Mouse (Mus musculus) heart, embryonic 13.5 days (tissue): ENCODE data around the gene Ugt1a6b. TPM values are rescaled to one million over a fixed set of nuclear protein-coding genes. Genes with fewer than 3 reads are reported as not detected.
"Not testable (repeated sequence)": the region's sequence is repeated elsewhere in the genome, so short reads cannot be mapped to it uniquely, and the experiment has no call there.

Source experiments
- ATAC-seq: fragments of 200-750 bp; cut with Nextera tagmentation; 2 replicates; pipeline ENCODE4 v1.8.0; 2017; ENCODE audit warnings: moderate TSS enrichment; ENCODE audit not compliant: insufficient number of reproducible peaks, low FRiP score, low TSS enrichment; ENCODE audit errors: extremely low read depth
- H3K27ac ChIP-seq: fragments of 300-500 bp; sonication (generic); replicated peaks from 2 replicates; pipeline ENCODE4 v1.5.1; 2015; ENCODE audit warnings: moderate library complexity, mild to moderate bottlenecking, inconsistent platforms
- H3K27me3 ChIP-seq: fragments of 300-500 bp; sonication (generic); replicated peaks from 2 replicates; pipeline ENCODE4 v1.6.1; 2015; ENCODE audit warnings: mild to moderate bottlenecking, inconsistent platforms
- H3K36me3 ChIP-seq: fragments of 300-500 bp; sonication (generic); 2 replicates; pipeline ENCODE4 v1.6.1; 2015; ENCODE audit warnings: mild to moderate bottlenecking, inconsistent platforms
- H3K4me1 ChIP-seq: fragments of 300-500 bp; sonication (generic); 2 replicates; pipeline ENCODE4 v1.6.1; 2015; ENCODE audit warnings: inconsistent platforms
- H3K4me2 ChIP-seq: fragments of 300-500 bp; sonication (generic); 2 replicates; pipeline ENCODE4 v1.6.1; 2015; ENCODE audit warnings: inconsistent platforms, mild to moderate bottlenecking, moderate library complexity
- H3K4me3 ChIP-seq: fragments of 300-500 bp; sonication (generic); 2 replicates; pipeline ENCODE4 v1.5.1; 2015; ENCODE audit warnings: moderate library complexity, mild to moderate bottlenecking, inconsistent platforms
- H3K9ac ChIP-seq: fragments of 300-500 bp; sonication (generic); 2 replicates; pipeline ENCODE4 v1.6.1; 2015; ENCODE audit warnings: inconsistent platforms, mild to moderate bottlenecking, moderate library complexity
- H3K9me3 ChIP-seq: fragments of 300-500 bp; sonication (generic); 2 replicates; pipeline ENCODE4 v1.6.1; 2016; ENCODE audit warnings: inconsistent platforms
- WGBS: fragments of 180-500 bp; shearing (Covaris S2); methylation state at CpG from one replicate; pipeline ENCODE4 v1.1.7; 2015; ENCODE audit warnings: mixed read lengths; 5-methylcytosine and 5-hydroxymethylcytosine counted together
- polyA plus RNA-seq: library from polyadenylated mRNA; unstranded; fragments of >200 nt; fragmentation: Nextera tagmentation; extraction: Ambion mirVana; gene quantifications from 2 replicates; pipeline ENCODE4 v1.2.1, GENCODE M21; 2015

The Ugt1a6b gene
- polyA plus RNA-seq, 1 experiment from 2014 or later, result not detected

DNA sequence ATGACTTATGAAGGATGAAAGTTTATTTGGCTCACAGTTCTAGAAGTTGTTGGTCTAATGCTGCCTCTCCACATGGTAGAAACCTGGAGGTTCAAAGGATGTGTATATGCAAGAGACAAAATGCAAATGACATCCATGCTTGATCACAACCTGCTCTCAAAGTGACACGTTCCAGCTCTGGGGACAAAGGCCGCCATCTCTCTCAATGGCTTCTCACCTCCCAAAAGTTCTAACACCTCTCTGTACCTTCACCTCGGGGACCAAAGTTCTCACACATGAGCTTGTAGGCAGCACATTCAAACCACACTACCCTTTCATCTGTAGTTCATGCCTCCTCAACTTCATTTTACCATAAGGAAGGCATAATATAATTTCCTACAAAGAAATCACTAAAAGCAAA is 114.5 kb downstream of the Ugt1a6b start:
- Histone ChIP-seq H3K9ac (no peak overlapping the region), H3K4me2 (no peak overlapping the region), H3K4me3 (no peak overlapping the region), H3K27ac (no peak overlapping the region), H3K36me3 (no peaks in the 10 kb centered on the region), H3K27me3 (no peaks in the 10 kb centered on the region), H3K9me3 (peaks cover 38% of the 10 kb centered on the region), H3K4me1 (no peaks in the 10 kb centered on the region)
- 29% methylated on average over 3 of the region's 3 CpGs for WGBS
- ATAC-seq, result no peak

DNA sequence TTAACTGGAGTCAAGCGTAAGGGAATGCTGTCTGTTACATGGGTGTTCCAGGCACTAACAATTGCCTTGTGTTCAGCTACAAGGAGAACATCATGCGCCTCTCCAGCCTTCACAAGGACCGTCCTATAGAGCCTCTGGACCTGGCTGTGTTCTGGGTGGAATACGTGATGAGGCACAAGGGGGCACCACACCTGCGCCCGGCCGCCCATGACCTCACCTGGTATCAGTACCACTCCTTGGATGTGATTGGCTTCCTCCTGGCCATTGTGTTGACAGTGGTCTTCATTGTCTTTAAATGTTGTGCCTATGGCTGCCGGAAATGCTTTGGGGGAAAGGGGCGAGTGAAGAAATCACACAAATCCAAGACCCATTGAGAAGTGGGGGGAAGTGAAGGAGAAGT is 115.0 kb downstream of the Ugt1a6b start:
- Histone ChIP-seq H3K27ac (no peak overlapping the region), H3K36me3 (no peaks in the 10 kb centered on the region), H3K9me3 (peaks cover 33% of the 10 kb centered on the region), H3K4me1 (no peaks in the 10 kb centered on the region), H3K27me3 (no peaks in the 10 kb centered on the region), H3K4me2 (no peak overlapping the region), H3K9ac (no peak overlapping the region), H3K4me3 (no peak overlapping the region)
- ATAC-seq, result no peak
- WGBS, result 66% methylated on average over 9 of the region's 9 CpGs

DNA sequence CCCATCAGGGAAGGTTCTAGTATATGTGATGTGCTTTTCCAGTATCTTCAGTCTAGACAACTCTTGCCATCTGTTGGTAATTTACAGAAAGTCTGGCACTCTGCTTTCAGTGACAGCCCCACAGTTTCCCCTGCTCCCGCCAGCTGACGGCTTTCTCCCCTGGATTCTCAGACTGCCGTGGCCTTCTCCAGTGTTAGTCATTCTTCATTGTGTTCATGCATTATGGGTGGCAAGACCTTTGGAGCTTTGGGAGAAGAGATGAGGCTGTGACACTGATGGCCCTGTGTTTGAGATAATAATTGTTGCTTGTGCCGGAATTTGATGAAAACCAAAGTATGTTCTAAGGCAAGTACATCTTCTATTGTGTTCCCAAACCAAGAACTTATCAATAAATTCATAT is 115.5 kb downstream of the Ugt1a6b start:
- WGBS, result 41% methylated on average over 4 of the region's 4 CpGs
- Histone ChIP-seq H3K36me3 (no peaks in the 10 kb centered on the region), H3K27me3 (no peaks in the 10 kb centered on the region), H3K27ac (no peak overlapping the region), H3K4me1 (no peaks in the 10 kb centered on the region), H3K9me3 (peaks cover 28% of the 10 kb centered on the region), H3K4me2 (no peak overlapping the region), H3K4me3 (no peak overlapping the region), H3K9ac (no peak overlapping the region)
- ATAC-seq, result no peak

DNA sequence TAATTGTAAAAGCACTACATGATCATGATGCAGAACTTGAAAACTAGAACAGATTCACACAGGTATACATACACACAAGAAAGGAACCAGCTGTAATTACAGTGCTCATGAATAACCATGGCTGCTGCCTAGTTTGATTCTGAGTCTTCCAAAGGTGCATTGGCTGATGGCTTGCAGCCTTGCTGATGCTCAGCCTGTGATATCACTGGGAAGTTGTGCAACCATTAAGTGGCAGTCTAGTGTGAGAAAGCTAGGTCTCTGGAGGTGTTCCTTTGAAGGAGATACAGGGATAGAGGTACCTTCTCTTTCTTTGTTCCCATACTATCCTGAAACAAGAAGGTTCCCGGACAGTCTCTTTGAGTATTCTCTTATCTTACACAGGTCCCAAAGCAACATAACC is 116.0 kb downstream of the Ugt1a6b start:
- H3K27ac ChIP-seq, result no peak overlapping the region
- H3K4me2 ChIP-seq, result no peak overlapping the region
- H3K9me3 ChIP-seq, result peaks cover 23% of the 10 kb centered on the region
- no peaks in the 10 kb centered on the region for H3K4me1 ChIP-seq
- no peak for ATAC-seq
- H3K36me3 ChIP-seq, result no peaks in the 10 kb centered on the region
- no peaks in the 10 kb centered on the region for H3K27me3 ChIP-seq
- 16% methylated on average over 1 of the region's 1 CpGs for WGBS
- no peak overlapping the region for H3K4me3 ChIP-seq
- no peak overlapping the region for H3K9ac ChIP-seq

DNA sequence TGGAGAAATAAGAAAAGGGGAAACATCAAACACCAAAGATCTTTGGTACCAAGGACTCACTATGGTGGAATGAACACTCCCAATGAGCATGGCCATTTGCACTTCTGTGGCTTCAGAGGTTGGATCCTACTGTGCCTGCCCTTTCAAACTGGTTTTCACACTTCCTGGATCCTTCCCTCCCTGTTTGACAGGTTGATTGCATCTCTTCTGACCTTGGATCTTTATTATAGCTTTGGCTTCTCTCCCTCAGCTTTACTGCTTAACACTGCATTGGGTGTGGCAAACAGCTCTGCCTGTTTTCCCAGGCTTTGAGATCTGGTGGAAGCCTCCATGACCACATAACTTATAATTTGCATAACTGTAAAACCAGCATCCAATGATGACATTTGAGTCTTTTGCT is 117.3 kb downstream of the Ugt1a6b start:
- peaks cover 14% of the 10 kb centered on the region for H3K9me3 ChIP-seq
- no peak overlapping the region for H3K4me2 ChIP-seq
- H3K4me3 ChIP-seq, result no peak overlapping the region
- ATAC-seq, result no peak
- no peaks in the 10 kb centered on the region for H3K4me1 ChIP-seq
- no peaks in the 10 kb centered on the region for H3K27me3 ChIP-seq
- H3K36me3 ChIP-seq, result no peaks in the 10 kb centered on the region
- H3K9ac ChIP-seq, result no peak overlapping the region
- H3K27ac ChIP-seq, result no peak overlapping the region

DNA sequence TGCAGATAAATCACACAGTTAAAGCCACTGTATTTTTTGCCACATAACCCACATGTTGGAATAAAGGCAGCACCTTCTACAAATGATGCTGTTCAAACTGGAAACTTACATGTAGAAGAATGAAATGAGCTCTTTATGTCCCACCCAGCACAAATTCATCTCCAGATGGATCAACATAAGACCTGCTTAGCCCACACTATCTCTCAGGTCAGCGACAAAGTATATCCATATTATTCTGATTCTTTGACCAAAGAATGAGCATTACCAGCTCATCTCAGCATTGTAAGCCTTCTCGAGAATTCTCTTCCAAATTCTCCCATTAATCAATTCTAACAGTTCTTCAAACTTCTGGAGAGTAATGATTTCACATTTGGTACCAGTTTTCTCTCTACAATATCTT is 119.2 kb downstream of the Ugt1a6b start:
- Histone ChIP-seq H3K9me3 (peaks cover 24% of the 10 kb centered on the region), H3K9ac (no peak overlapping the region), H3K4me2 (no peak overlapping the region), H3K36me3 (no peaks in the 10 kb centered on the region), H3K4me1 (no peaks in the 10 kb centered on the region), H3K27me3 (no peaks in the 10 kb centered on the region), H3K27ac (no peak overlapping the region), H3K4me3 (no peak overlapping the region)
- WGBS, result 40% methylated on average over 2 of the region's 2 CpGs
- ATAC-seq, result no peak

DNA sequence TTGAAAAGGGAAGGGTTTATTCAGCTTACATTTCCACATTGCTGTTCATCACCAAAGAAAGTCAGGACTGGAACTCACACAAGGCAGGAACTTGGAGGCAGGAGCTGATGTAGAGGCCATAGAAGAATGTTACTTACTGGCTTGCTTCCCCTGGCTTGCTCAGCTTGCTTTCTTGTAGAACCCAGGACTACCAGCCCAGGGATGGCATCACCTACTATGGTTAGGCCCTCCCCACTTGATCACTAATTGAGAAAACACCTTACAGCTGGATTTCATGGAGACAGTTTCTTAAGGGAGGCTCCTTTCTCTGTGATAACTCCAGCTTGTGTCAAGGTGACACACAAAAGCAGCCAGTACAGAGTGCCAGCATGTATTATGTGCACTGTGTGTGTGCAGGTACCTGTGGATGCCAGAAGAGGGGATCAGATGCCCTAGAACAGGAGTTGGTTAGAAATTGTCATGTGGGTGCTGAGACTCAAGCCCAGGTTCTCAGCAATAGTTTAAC is 120.0 kb downstream of the Ugt1a6b start:
- not testable (repeated sequence) for H3K4me1 ChIP-seq, H3K9ac ChIP-seq, H3K36me3 ChIP-seq, H3K27me3 ChIP-seq, H3K4me2 ChIP-seq, H3K4me3 ChIP-seq, ATAC-seq, H3K27ac ChIP-seq
- peaks cover 33% of the 10 kb centered on the region for H3K9me3 ChIP-seq

DNA sequence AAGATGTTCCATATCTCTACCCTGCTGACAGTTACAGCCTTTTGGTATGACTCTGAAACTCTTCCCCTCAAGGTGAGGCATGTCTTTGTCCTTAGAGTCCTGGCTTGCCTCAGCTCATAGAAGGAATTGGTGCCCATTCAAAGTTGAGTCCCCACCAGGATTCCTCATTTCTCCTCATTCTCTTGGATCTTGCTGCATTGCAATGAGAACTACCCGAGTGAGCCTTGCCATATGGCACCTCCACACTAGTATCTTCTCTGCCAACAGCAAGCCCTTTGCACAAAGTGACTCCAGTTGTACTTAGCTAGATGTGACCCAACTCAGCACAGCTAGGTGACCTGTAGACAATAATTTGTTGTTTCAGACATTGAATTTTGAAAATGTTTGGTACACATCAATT is 120.5 kb downstream of the Ugt1a6b start:
- Histone ChIP-seq H3K9me3 (peaks cover 38% of the 10 kb centered on the region), H3K4me2 (no peak overlapping the region), H3K9ac (no peak overlapping the region), H3K27me3 (no peaks in the 10 kb centered on the region), H3K27ac (no peak overlapping the region), H3K4me3 (no peak overlapping the region), H3K36me3 (no peaks in the 10 kb centered on the region), H3K4me1 (no peaks in the 10 kb centered on the region)
- ATAC-seq, result no peak
- WGBS, result 30% methylated on average over 1 of the region's 1 CpGs

DNA sequence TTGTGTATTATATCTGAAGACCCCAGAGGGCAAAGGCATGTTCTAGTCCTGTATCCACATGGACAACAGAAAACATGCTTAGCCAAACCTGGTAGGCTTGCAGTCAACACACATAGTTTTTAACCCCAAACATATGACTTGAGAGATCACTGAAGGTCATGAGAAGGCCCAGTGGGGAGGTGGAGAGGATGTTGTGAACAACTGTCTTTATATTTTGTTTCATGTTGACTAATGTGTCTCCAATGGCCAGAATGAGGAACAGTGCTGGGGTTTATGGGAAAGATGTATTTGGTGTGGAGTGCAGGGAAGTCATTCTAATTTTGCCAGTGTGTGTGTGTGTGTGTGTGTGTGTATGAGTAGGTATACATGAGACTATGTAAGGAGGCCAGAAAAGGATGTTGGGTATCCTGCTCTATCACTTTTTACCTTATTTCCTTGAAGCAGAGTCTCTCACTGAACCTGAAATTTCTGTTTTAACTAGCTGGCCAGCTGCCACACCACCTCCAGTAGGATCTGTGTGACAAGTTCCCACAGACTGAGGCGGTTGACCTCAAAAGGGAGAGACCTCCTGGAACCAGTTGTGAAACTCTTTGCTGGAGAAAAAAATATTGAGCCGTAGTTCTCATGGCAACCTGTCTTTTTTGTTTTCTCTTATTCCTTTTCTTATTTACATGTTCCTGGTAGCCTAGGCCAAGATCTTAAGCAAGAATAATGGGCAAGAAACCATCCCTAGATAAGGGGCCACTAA is 121.2 kb downstream of the Ugt1a6b start:
- no peaks in the 10 kb centered on the region for H3K4me1 ChIP-seq
- no peak overlapping the region for H3K9ac ChIP-seq
- no peak overlapping the region for H3K4me3 ChIP-seq
- H3K9me3 ChIP-seq, result peaks cover 44% of the 10 kb centered on the region
- no peak overlapping the region for H3K27ac ChIP-seq
- no peaks in the 10 kb centered on the region for H3K27me3 ChIP-seq
- H3K4me2 ChIP-seq, result no peak overlapping the region
- no peaks in the 10 kb centered on the region for H3K36me3 ChIP-seq
- WGBS, result 57% methylated on average over 2 of the region's 2 CpGs
- no peak for ATAC-seq

DNA sequence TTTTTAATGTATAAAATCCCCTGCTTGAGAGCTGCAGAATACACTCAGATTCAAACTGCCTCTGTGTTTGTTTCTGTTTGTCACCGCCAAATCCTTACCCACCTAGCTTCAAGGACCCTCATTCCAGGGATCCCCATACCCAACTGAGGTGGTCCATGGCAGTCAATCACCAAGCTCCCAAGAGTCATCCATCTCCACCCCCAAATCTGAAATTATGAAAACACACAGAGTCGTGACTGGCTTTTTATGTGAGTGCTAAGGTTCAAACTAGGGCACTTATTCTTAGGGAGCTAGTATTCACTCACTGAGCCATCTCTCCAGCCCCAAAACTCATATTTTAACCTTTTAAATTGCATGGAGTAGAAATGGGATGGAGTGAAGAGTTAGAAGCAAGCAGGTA is 122.2 kb downstream of the Ugt1a6b start:
- not testable (repeated sequence) for H3K27ac ChIP-seq, H3K4me2 ChIP-seq, H3K36me3 ChIP-seq, H3K27me3 ChIP-seq, H3K9ac ChIP-seq, H3K4me1 ChIP-seq, H3K4me3 ChIP-seq, ATAC-seq
- WGBS, result 30% methylated on average over 2 of the region's 2 CpGs
- H3K9me3 ChIP-seq, result peaks cover 55% of the 10 kb centered on the region

DNA sequence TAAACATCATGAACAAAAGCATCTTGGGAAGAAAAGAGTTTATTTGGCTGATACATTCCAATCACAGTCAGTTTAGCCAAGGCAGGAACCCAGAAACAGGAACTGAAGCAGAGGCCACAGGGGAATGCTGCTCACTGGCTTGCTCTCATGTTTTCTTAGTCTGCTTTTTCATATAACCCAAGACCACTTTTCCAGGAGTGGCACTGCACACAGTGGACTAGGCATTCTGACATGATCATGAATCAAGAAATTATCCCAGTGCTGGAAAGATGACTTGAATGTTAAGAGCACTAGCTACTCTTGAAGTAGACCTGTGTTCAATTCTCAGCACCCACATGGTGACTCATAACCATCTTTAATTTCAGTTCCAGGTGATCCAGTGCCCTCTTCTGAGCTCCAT is 122.7 kb downstream of the Ugt1a6b start:
- Histone ChIP-seq H3K27ac (no peak overlapping the region), H3K36me3 (no peaks in the 10 kb centered on the region), H3K4me3 (no peak overlapping the region), H3K9ac (no peak overlapping the region), H3K4me2 (no peak overlapping the region), H3K9me3 (peaks cover 59% of the 10 kb centered on the region), H3K4me1 (no peaks in the 10 kb centered on the region), H3K27me3 (no peaks in the 10 kb centered on the region)
- ATAC-seq, result no peak

DNA sequence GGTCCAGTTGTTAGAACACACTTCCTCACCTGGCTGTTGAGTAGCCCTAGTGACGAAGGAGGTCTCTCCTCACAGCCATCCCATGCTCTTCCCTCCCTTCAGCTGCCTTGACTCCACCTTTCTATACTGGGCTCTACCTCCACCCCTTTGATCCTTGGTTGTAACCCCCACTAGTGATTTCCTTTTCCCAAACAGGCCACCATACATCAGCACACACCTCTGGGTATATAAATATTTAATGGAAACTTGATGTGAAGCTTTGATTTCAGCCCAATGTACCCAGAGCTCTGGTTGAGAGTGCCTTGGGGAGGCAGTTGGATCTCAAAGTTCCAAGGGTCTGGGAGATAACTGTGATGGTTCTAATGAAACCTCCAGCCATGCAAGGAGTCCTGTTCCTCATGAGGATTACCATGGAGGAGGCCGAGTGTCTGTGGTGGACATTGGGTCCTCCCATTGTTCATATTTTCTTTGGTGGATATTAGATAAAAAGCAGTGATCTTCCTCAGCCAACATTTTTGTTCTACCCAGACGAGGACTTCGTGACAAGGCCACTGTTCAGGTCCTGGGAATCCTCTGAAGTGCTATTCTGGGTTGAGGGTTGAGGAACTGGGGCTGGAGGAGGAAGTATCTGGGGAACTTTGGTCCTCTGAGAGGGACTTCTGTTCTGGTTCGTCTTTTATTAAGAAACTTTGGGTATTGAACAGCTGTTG is 123.8 kb downstream of the Ugt1a6b start, which contains the start of gene Mroh2a:
TSS of gene Mroh2a (plus strand) at position 317 of the 710 bp plus-strand sequence.
- no peak for ATAC-seq
- Histone ChIP-seq H3K9ac (no peak within 1 kb of the TSS), H3K4me3 (no peak within 1 kb of the TSS), H3K27me3 (no peaks in the 10 kb centered on the region), H3K4me1 (no peaks in the 10 kb centered on the region), H3K9me3 (peaks cover 70% of the 10 kb centered on the region), H3K4me2 (no peak within 1 kb of the TSS), H3K27ac (no peak within 1 kb of the TSS), H3K36me3 (no peaks in the 10 kb centered on the region)
- WGBS, result 45% methylated on average over 5 of the region's 5 CpGs
